Mouse (Mus musculus): ENCODE data around the gene Slc38a11.

GRCm38 (mm10) chr2:65275443-65276061, 88.3 kb downstream of the Slc38a11 start:
- TF ChIP-seq MAFK (IDR thresholded peaks at IDR 0.05; ENCODE audit: insufficient read depth, low read depth, low read length) (no peak), ZNF384 (IDR thresholded peaks at IDR 0.05; ENCODE audit: low read depth, low read length) (no peak), ZC3H11A (IDR thresholded peaks at IDR 0.05; ENCODE audit: borderline replicate concordance, low read depth, low read length) (no peak)

All from ES-E14 (cell line).